Mouse (Mus musculus) cerebellum, adult 2 months (tissue): ENCODE measurements around the gene Yap1.

Experiments
- CTCF ChIP-seq: fragments of 200-500 bp; IDR thresholded peaks from 2 replicates; pipeline ENCODE4 v1.5.1; 2011; ENCODE audit warnings: low read depth, mild to moderate bottlenecking, control low read depth, low read length, moderate library complexity, borderline replicate concordance; ENCODE audit not compliant: insufficient read depth
- POLR2A ChIP-seq: fragments of 200-500 bp; IDR thresholded peaks from 2 replicates; pipeline ENCODE4 v1.6.1; 2011; ENCODE audit warnings: low read length, control low read depth, borderline replicate concordance; ENCODE audit not compliant: insufficient read depth

- TF ChIP-seq POLR2A: no peak
- no peak for TF ChIP-seq CTCF
Observed at GRCm38 (mm10) chr9:8035091-8035490, 30.7 kb upstream of the Yap1 start.
